Mouse (Mus musculus) E14TG2a.4 (cell line): ENCODE results near the gene Celf1.

ENCODE experiments used
- H3K27me3 ChIP-seq: 2 replicates; pipeline ENCODE4 v1.6.1; 2014; ENCODE audit warnings: low read length, control low read depth; ENCODE audit not compliant: insufficient read depth
- H3K36me3 ChIP-seq: 2 replicates; pipeline ENCODE4 v1.6.1; 2014; ENCODE audit warnings: low read length, control low read depth; ENCODE audit not compliant: insufficient read depth
- H3K4me1 ChIP-seq: replicated peaks from 2 replicates; pipeline ENCODE4 v1.6.1; 2014; ENCODE audit warnings: low read depth, low read length, control low read depth
- H3K4me3 ChIP-seq: replicated peaks from 2 replicates; pipeline ENCODE4 v1.5.1; 2014; ENCODE audit warnings: mild to moderate bottlenecking, low read length
- H3K9me3 ChIP-seq: 2 replicates; pipeline ENCODE4 v1.6.1; 2014; ENCODE audit warnings: low read length, control low read depth
- CTCF ChIP-seq: conservative IDR thresholded peaks from 2 replicates; pipeline ENCODE4 v1.5.1; 2014; ENCODE audit warnings: low read length
- NANOG ChIP-seq: IDR thresholded peaks from 2 replicates; pipeline ENCODE4 v1.6.1; 2014; ENCODE audit warnings: borderline replicate concordance, low read length, mixed read lengths
- POU5F1 ChIP-seq: IDR thresholded peaks from 2 replicates; pipeline ENCODE4 v1.6.1; 2014; ENCODE audit warnings: low read length, borderline replicate concordance

Gene Celf1

GRCm38 (mm10) chr2:90956053-90956452 is 15.9 kb downstream of the Celf1 start:
- TF ChIP-seq NANOG (no peak), CTCF (no peak)
- Histone ChIP-seq H3K27me3 (no peaks in the 10 kb centered on the region), H3K9me3 (no peaks in the 10 kb centered on the region), H3K4me3 (no peak overlapping the region), H3K4me1 (peaks cover 32% of the 10 kb centered on the region), H3K36me3 (peaks cover 42% of the 10 kb centered on the region)

DNA sequence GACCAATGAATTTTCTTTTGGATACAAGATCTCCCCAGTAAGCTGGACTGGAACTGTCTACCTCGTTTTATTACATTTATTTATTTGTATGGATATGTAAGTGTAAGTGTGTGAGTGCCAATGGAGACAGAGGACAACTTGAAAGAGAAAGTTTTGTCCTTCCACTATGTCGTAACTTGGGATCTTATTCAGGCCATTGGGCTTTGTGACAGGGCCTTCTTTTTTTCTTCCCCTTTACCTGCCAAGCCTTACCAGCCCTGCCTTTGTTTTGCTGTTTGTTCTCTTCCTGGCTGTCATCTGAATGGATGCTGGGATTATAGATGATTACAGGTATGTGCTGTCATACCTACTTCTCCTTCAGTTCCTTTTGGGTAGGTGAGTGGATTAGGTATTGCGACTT is 18.7 kb downstream of the Celf1 start:
- no peak for TF ChIP-seq POU5F1
- TF ChIP-seq CTCF = no peak
- TF ChIP-seq NANOG = no peak

GRCm38 (mm10) chr2:90960012-90960411 is 19.8 kb downstream of the Celf1 start:
- Histone ChIP-seq H3K4me3 (no peak overlapping the region), H3K27me3 (no peaks in the 10 kb centered on the region), H3K36me3 (peaks cover 28% of the 10 kb centered on the region), H3K4me1 (peaks cover 42% of the 10 kb centered on the region), H3K9me3 (no peaks in the 10 kb centered on the region)
- no peak for TF ChIP-seq POU5F1
- no peak for TF ChIP-seq CTCF

More for the DNA sequence above, 18.7 kb downstream of the Celf1 start:
- peaks cover 34% of the 10 kb centered on the region for H3K4me1 ChIP-seq
- peaks cover 28% of the 10 kb centered on the region for H3K36me3 ChIP-seq
- H3K27me3 ChIP-seq = no peaks in the 10 kb centered on the region
- no peaks in the 10 kb centered on the region for H3K9me3 ChIP-seq
- H3K4me3 ChIP-seq = no peak overlapping the region

GRCm38 (mm10) chr2:90963304-90963703 is 23.1 kb downstream of the Celf1 start:
- no peaks in the 10 kb centered on the region for H3K27me3 ChIP-seq
- peaks cover 19% of the 10 kb centered on the region for H3K36me3 ChIP-seq
- peaks cover 57% of the 10 kb centered on the region for H3K4me1 ChIP-seq
- no peak overlapping the region for H3K4me3 ChIP-seq
- TF ChIP-seq POU5F1 (no peak), NANOG (no peak), CTCF (no peak)
- no peaks in the 10 kb centered on the region for H3K9me3 ChIP-seq

- Histone ChIP-seq H3K9me3 (no peaks in the 10 kb centered on the region), H3K4me3 (no peak overlapping the region), H3K27me3 (no peaks in the 10 kb centered on the region), H3K36me3 (peaks cover 21% of the 10 kb centered on the region), H3K4me1 (peaks cover 68% of the 10 kb centered on the region)
- TF ChIP-seq NANOG (no peak), POU5F1 (no peak), CTCF (no peak)
These were observed 24.8 kb downstream of the Celf1 start for GRCm38 (mm10) chr2:90964811-90965465.

GRCm38 (mm10) chr2:90965466-90966080 is 25.4 kb downstream of the Celf1 start:
- Histone ChIP-seq H3K36me3 (peaks cover 23% of the 10 kb centered on the region), H3K4me3 (no peak overlapping the region), H3K4me1 (peaks cover 69% of the 10 kb centered on the region), H3K27me3 (no peaks in the 10 kb centered on the region), H3K9me3 (no peaks in the 10 kb centered on the region)
- TF ChIP-seq POU5F1 (no peak), NANOG (no peak), CTCF (no peak)

DNA sequence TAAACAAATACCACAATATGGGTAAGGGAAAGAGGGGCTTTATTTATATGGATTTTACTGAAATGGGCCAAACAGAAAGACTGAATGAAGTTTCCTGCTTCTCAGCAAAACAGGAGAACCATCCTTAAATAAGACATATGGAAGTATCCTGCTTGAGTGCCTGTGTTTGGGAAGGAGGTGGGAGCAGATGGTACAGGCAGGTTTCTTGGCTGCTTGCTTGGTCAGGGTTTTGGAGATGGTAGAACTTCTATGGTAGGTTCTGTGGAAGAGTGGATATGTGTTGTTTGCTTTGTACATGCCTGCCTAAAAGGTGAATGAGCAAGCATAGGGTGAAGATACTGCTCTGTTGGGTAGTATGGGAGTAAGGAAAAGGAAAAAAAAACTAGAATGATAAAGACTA is 30.4 kb downstream of the Celf1 start:
- no peak overlapping the region for H3K4me3 ChIP-seq
- TF ChIP-seq CTCF (no peak), POU5F1 (no peak), NANOG (no peak)
- H3K27me3 ChIP-seq = no peaks in the 10 kb centered on the region
- peaks cover 65% of the 10 kb centered on the region for H3K4me1 ChIP-seq
- peaks cover 62% of the 10 kb centered on the region for H3K36me3 ChIP-seq
- H3K9me3 ChIP-seq = no peaks in the 10 kb centered on the region

GRCm38 (mm10) chr2:90974101-90974500 is 33.9 kb downstream of the Celf1 start:
- Histone ChIP-seq H3K9me3 (no peaks in the 10 kb centered on the region), H3K4me1 (peaks cover 68% of the 10 kb centered on the region), H3K27me3 (no peaks in the 10 kb centered on the region), H3K36me3 (peaks cover 49% of the 10 kb centered on the region), H3K4me3 (no peak overlapping the region)
- TF ChIP-seq NANOG (no peak), CTCF (no peak), POU5F1 (no peak)

DNA sequence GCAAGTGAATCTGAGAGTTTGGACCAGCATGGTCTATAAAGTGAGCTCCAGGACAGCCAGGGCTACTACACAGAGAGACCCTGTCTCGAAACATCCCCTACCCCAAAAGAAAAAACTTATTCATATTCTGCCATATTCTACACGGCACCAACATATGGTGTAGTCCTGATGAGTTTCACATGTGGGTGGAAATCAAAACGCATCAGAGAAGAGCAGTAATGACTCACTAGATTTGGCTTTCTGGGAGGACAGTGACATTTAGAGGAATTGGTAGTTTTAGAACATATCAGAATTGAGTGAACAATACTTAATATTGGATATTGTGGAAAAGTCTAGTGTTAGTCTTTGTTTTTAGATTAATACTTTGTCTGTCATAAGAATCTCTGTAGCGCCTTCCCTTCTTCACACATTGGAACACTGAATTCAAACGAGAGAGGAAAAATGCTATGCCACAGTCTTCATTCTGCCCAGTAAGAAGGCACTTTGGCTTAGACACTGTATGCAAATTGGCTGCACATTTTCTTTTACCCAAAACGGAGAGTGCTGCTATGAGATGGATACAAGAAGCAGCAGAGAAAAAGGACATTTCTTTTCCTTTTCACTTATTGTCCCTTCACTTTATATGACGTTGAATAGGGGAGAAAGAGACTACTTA is 35.1 kb downstream of the Celf1 start:
- H3K4me1 ChIP-seq = peaks cover 65% of the 10 kb centered on the region
- TF ChIP-seq POU5F1 = no peak
- no peak for TF ChIP-seq NANOG
- TF ChIP-seq CTCF = no peak
- no peak overlapping the region for H3K4me3 ChIP-seq
- H3K27me3 ChIP-seq = no peaks in the 10 kb centered on the region
- peaks cover 49% of the 10 kb centered on the region for H3K36me3 ChIP-seq
- no peaks in the 10 kb centered on the region for H3K9me3 ChIP-seq
